Mouse (Mus musculus): ENCODE measurements around the gene Elovl5.

Elovl5 gene

DNA sequence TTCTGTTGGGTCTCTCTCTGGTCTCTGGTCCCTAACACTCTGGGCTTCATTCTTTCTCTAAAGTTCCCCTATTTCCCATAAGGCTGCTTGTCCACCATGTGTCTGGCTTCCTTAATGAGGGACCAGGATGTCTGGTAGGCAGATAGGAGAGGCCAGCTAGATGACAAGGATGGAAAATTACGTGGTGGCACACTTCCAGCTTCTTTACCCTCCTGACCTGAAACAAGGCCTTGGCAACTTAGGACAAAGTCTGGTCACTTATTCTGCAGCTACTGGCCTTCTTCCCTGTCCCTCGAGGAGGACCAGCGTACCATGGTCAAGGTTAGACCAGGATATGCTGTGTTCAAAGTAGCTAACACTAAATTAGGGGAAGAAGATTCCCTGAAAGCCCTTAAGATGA is 109.9 kb downstream of the Elovl5 start:
- intact Hi-C loops (cut with DNase I): no loop called here

DNA sequence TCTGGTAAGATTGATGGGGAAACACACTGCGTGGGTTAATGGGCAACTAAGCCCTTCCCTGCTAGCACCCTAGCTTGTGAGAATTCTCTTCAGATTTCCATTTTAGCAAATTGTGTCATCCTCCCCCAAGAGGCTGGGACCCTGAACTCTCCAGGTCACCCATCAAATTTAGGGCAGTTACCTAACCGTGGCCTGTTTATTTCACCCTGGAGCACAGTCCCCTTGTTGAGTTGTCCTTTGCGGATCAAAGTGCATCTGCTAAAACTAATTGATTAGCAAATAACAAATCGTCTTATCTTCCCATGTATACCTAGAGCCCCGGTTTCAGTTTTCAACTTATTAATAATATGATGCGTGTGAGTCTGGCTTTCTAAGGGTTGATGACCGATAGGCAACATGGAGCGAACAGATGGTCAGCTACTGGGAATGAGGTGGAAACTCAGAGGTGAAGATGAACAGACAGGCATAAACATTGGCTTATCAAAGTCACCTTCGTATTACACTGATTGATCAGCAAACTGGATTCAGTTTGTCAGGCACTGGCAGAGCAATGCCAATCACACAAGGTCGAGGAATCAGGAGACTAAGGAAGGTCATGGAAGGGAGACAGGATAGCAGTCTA is 113.8 kb downstream of the Elovl5 start:
- intact Hi-C loops (cut with DNase I): loop anchor here (10.0 kb wide), 1 partner anchor 416 kb away; no protein-coding TSS in a partner anchor

DNA sequence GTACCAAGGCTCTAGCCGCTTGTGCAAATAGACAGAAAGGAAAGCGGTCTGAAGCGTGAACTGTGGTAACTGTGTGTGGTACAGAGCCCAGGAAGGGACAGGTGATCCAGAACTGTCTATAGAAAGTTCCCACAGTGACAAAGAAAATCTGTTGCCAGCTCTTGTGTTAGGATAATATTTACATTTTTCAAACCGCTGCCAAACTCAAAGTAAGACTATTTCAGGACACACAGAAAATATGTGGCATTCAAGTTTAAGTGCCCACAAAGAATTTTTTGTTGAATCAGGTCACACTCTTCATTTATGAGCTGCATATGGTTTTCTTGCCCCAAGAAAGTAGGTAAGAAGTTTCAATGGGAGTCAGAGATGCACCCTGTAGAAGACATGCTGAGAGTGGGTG is 115.8 kb downstream of the Elovl5 start:
- intact Hi-C loops (cut with DNase I): loop anchor here (10.0 kb wide), 1 partner anchor 418 kb away; no protein-coding TSS in a partner anchor
